ENCODE assay signal across 7 mouse cellular contexts in the genomic region with DNA sequence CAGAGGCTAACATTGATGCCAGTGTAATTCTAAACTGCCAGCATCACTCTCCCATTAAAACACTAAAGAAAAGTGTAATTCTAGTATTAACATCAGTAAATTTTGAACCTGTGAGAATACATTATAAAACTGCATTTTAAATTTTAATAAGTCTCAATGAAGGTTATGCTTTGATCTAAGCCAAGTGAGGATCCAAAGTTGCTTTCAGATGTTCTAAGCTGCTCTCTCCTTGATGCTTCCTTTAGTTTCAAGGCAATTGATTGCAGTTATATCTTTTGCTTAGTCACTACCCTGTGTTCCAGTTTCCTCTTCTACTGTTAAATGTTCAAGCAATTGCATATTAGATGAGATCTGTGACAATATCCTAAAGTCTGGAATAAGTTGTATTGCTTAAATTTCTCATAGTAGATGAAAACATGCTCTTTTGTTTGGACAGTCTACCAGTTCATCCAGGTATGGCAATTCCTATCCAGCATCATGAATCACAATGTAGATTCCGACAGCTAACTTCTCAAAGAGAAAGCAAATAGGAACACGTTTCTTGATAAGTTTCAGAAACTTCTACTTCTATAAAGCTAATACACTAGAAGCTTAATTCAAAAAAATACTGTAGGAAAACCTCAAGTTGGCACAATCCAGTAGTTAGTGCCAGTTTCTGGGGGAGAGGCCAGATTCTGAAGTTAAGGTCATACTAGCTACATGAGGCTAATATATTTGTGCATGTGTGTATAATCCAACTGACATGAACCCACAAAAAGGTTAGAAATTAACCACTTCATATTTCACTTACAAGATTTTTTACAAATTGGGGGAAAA. TPM values are rescaled to one million over a fixed set of nuclear protein-coding genes. Genes with fewer than 3 reads are reported as not detected.
DNase-seq lines count a peak whose midpoint lies in the region; ATAC-seq and TF ChIP-seq lines count a peak whose summit lies in the region.

No protein-coding gene starts in this region.

- DNase-seq in 3T3-L1 (ENCODE audit: low read depth, low spot score), result peak; percentile 57
- DNase-seq in A20 (ENCODE audit: low read depth, low spot score), result peak; percentile 40
- DNase-seq in limb, embryonic 14.5 days (ENCODE audit: low spot score), result no peak
- DNase-seq in cerebellum, postnatal 36 days, result no peak
- no peak for DNase-seq in left cerebral cortex, postnatal 14 days (ENCODE audit: low spot score in 2 of 2)
- no peak for DNase-seq in left cerebral cortex, postnatal 10 days (ENCODE audit: extremely low spot score in 1 of 2, low spot score in 2 of 2)

- 34% methylated on average over 2 of the region's 2 CpGs for WGBS in limb, embryonic 14.5 days

- peak overlapping the region; percentile 56 for H3K4me2 ChIP-seq in limb, embryonic 14.5 days (replicated peaks; ENCODE audit: low read depth, low read length, severe bottlenecking)

- H3K9me3 ChIP-seq in limb, embryonic 14.5 days (ENCODE audit: control insufficient read depth, low read length), result no peaks in the 10 kb centered on the region

- ATAC-seq in limb, embryonic 14.5 days (ENCODE audit: low FRiP score, low read depth), result no peak

- peak; percentile 57; the same call in 1 of the 2 replicates for TF ChIP-seq POLR2A in embryonic fibroblast, embryonic 13.5 days (IDR thresholded peaks at IDR 0.05; ENCODE audit: low read depth, low read length)
- no peak for TF ChIP-seq POLR2A in limb, embryonic 14.5 days (IDR thresholded peaks at IDR 0.05; ENCODE audit: borderline replicate concordance, extremely low read depth, insufficient read depth, insufficient read length)

- no peaks in the 10 kb centered on the region for H3K36me3 ChIP-seq in limb, embryonic 14.5 days (ENCODE audit: control insufficient read depth, insufficient read depth, low read length)

- no peak for TF ChIP-seq CTCF in embryonic fibroblast, embryonic 13.5 days (IDR thresholded peaks at IDR 0.05; ENCODE audit: borderline replicate concordance, insufficient read depth, low read length)

- H3K4me1 ChIP-seq in embryonic fibroblast, embryonic 13.5 days (ENCODE audit: control insufficient read depth, insufficient read depth, low read length), result no peaks in the 10 kb centered on the region
- H3K4me1 ChIP-seq in limb, embryonic 14.5 days (ENCODE audit: control insufficient read depth, insufficient read depth, low read length), result peaks cover 21% of the 10 kb centered on the region

- intact Hi-C loops in left cerebral cortex, postnatal 14 days (cut with DNase I), result no loop called here
- intact Hi-C loops in left cerebral cortex, postnatal 10 days (cut with DNase I), result no loop called here

- peak overlapping the region; percentile 57 for H3K9ac ChIP-seq in limb, embryonic 14.5 days (ENCODE audit: low read depth, low read length, severe bottlenecking)

- no peaks in the 10 kb centered on the region for H3K27me3 ChIP-seq in limb, embryonic 14.5 days (ENCODE audit: control insufficient read depth, insufficient read depth, low read length)

- H3K27ac ChIP-seq in embryonic fibroblast, embryonic 13.5 days (ENCODE audit: insufficient read depth, low read length), result peak overlapping the region; percentile 92
- peak overlapping the region; percentile 93 for H3K27ac ChIP-seq in limb, embryonic 14.5 days (replicated peaks; ENCODE audit: low read depth, low read length)

- H3K4me3 ChIP-seq in embryonic fibroblast, embryonic 13.5 days (ENCODE audit: insufficient read depth, low read length), result peak overlapping the region; percentile 35
- H3K4me3 ChIP-seq in limb, embryonic 14.5 days (replicated peaks; ENCODE audit: low read length), result peak overlapping the region; percentile 40

RNA-seq across cellular contexts. Expression of gene Hist1h2bg, which starts 1.2 kb away (rescaled TPM):
- polyA plus RNA-seq in embryonic fibroblast, embryonic 13.5 days (2011; ENCODE audit: insufficient read length, low read depth, missing spikeins), result 12.6 and 22.6 TPM in 2 replicates
- 38.9 and 60.8 TPM in 2 replicates for polyA plus RNA-seq in limb, embryonic 14.5 days (2012; rRNA removed)
- 6.9 and 10.0 TPM in 2 replicates for polyA plus RNA-seq in limb, embryonic 14.5 days (2014; fragmentation: Nextera tagmentation; extraction: Ambion mirVana)
- 10 to 100 TPM; 79.2 to 92.9 TPM for total RNA-seq in left cerebral cortex, postnatal 14 days (2021)
- total RNA-seq in left cerebral cortex, postnatal 10 days (2021), result 100 to 1,000 TPM in 1 of 2 experiments, 10 to 100 TPM in 1; 94.0 to 103 TPM

RNA-seq across cellular contexts. Expression of gene Hist1h2ae, which starts 1.4 kb away (rescaled TPM):
- polyA plus RNA-seq in embryonic fibroblast, embryonic 13.5 days (2011; ENCODE audit: insufficient read length, low read depth, missing spikeins), result 3.4 and 6.0 TPM in 2 replicates
- polyA plus RNA-seq in limb, embryonic 14.5 days (2012; rRNA removed), result 19.8 and 35.0 TPM in 2 replicates
- polyA plus RNA-seq in limb, embryonic 14.5 days (2014; fragmentation: Nextera tagmentation; extraction: Ambion mirVana), result 103 and 109 TPM in 2 replicates
- 10 to 100 TPM in 1 of 2 experiments, 1 to 10 TPM in 1; 8.2 to 10.1 TPM for total RNA-seq in left cerebral cortex, postnatal 14 days (2021)
- 10 to 100 TPM in 1 of 2 experiments, 1 to 10 TPM in 1; 9.5 to 14.3 TPM for total RNA-seq in left cerebral cortex, postnatal 10 days (2021)

RNA-seq across cellular contexts. Expression of gene Hist1h2bf, which starts 1.6 kb away (rescaled TPM):
- 5.7 and 6.4 TPM in 2 replicates for polyA plus RNA-seq in embryonic fibroblast, embryonic 13.5 days (2011; ENCODE audit: insufficient read length, low read depth, missing spikeins)
- polyA plus RNA-seq in limb, embryonic 14.5 days (2012; rRNA removed), result 17.8 and 25.9 TPM in 2 replicates
- 5.3 and 8.5 TPM in 2 replicates for polyA plus RNA-seq in limb, embryonic 14.5 days (2014; fragmentation: Nextera tagmentation; extraction: Ambion mirVana)
- total RNA-seq in left cerebral cortex, postnatal 14 days (2021), result 10 to 100 TPM; 24.6 to 36.3 TPM
- 10 to 100 TPM; 38.1 to 39.3 TPM for total RNA-seq in left cerebral cortex, postnatal 10 days (2021)

RNA-seq across cellular contexts. Expression of gene Hist1h2ad, which starts 1.8 kb away (rescaled TPM):
- 2.9 and 3.0 TPM in 2 replicates for polyA plus RNA-seq in embryonic fibroblast, embryonic 13.5 days (2011; ENCODE audit: insufficient read length, low read depth, missing spikeins)
- 6.1 and 13.9 TPM in 2 replicates for polyA plus RNA-seq in limb, embryonic 14.5 days (2012; rRNA removed)
- polyA plus RNA-seq in limb, embryonic 14.5 days (2014; fragmentation: Nextera tagmentation; extraction: Ambion mirVana), result 1.2 and 5.3 TPM in 2 replicates
- total RNA-seq in left cerebral cortex, postnatal 14 days (2021), result 1 to 10 TPM; 3.0 to 5.1 TPM
- 1 to 10 TPM; 5.8 to 9.4 TPM for total RNA-seq in left cerebral cortex, postnatal 10 days (2021)

RNA-seq across cellular contexts. Expression of gene Hist1h3d, which starts 3.1 kb away (rescaled TPM):
- polyA plus RNA-seq in embryonic fibroblast, embryonic 13.5 days (2011; ENCODE audit: insufficient read length, low read depth, missing spikeins), result 2.4 and 5.1 TPM in 2 replicates
- polyA plus RNA-seq in limb, embryonic 14.5 days (2012; rRNA removed), result 30.0 and 33.8 TPM in 2 replicates
- polyA plus RNA-seq in limb, embryonic 14.5 days (2014; fragmentation: Nextera tagmentation; extraction: Ambion mirVana), result 6.8 and 10.4 TPM in 2 replicates
- total RNA-seq in left cerebral cortex, postnatal 14 days (2021), result 1 to 10 TPM; 9.4 to 9.9 TPM
- total RNA-seq in left cerebral cortex, postnatal 10 days (2021), result 1 to 10 TPM; 8.4 to 9.1 TPM

Comparison
In these comparisons a context has a peak if more than half of its experiments do, and no peak if none do; other contexts are left out.
1. DNase-seq: peak in 3T3-L1 (single experiment) and A20 (single experiment); none in limb, embryonic 14.5 days (single experiment), cerebellum, postnatal 36 days (0 of 2), left cerebral cortex, postnatal 14 days (0 of 2) and left cerebral cortex, postnatal 10 days (0 of 2).